Mouse (Mus musculus) limb, embryonic 12.5 days (tissue): ENCODE results near the gene Maff. TPM values are rescaled to one million over a fixed set of nuclear protein-coding genes. Genes with fewer than 3 reads are reported as not detected.

Source experiments
- ATAC-seq: fragments of 200-750 bp; cut with Nextera tagmentation; 2 replicates; pipeline ENCODE4 v1.8.0; 2017; ENCODE audit warnings: low read depth, moderate TSS enrichment; ENCODE audit not compliant: insufficient number of reproducible peaks, insufficient read depth, low FRiP score, low TSS enrichment
- H3K27ac ChIP-seq: fragments of 300-500 bp; sonication (generic); 2 replicates; pipeline ENCODE4 v1.5.1; 2016; ENCODE audit warnings: mild to moderate bottlenecking, moderate library complexity
- H3K27me3 ChIP-seq: fragments of 300-500 bp; sonication (generic); 2 replicates; pipeline ENCODE4 v1.6.1; 2016; ENCODE audit warnings: mild to moderate bottlenecking, moderate library complexity
- H3K36me3 ChIP-seq: fragments of 300-500 bp; sonication (generic); 2 replicates; pipeline ENCODE4 v1.6.1; 2016; ENCODE audit warnings: mild to moderate bottlenecking, moderate library complexity
- H3K4me1 ChIP-seq: fragments of 300-500 bp; sonication (generic); replicated peaks from 2 replicates; pipeline ENCODE4 v1.6.1; 2016
- H3K4me2 ChIP-seq: fragments of 300-500 bp; sonication (generic); 2 replicates; pipeline ENCODE4 v1.6.1; 2016; ENCODE audit warnings: mild to moderate bottlenecking, moderate library complexity
- H3K4me3 ChIP-seq: fragments of 300-500 bp; sonication (generic); replicated peaks from 2 replicates; pipeline ENCODE4 v1.5.1; 2016; ENCODE audit warnings: mild to moderate bottlenecking
- H3K9ac ChIP-seq: fragments of 300-500 bp; sonication (generic); replicated peaks from 2 replicates; pipeline ENCODE4 v1.6.1; 2016; ENCODE audit warnings: mild to moderate bottlenecking, moderate library complexity
- H3K9me3 ChIP-seq: fragments of 300-500 bp; sonication (generic); 2 replicates; pipeline ENCODE4 v1.6.1; 2016; ENCODE audit warnings: mild to moderate bottlenecking, moderate library complexity
- WGBS: fragments of 180-500 bp; shearing (Covaris S2); methylation state at CpG from one replicate; pipeline ENCODE4 v1.1.7; 2016; 5-methylcytosine and 5-hydroxymethylcytosine counted together
- polyA plus RNA-seq: library from polyadenylated mRNA; unstranded; fragments of >200 nt; fragmentation: Nextera tagmentation; extraction: Ambion mirVana; gene quantifications from 2 replicates; pipeline ENCODE4 v1.2.1, GENCODE M21; 2016

Gene Maff
- polyA plus RNA-seq, 1 experiment from 2014 or later = 2.0 TPM

DNA sequence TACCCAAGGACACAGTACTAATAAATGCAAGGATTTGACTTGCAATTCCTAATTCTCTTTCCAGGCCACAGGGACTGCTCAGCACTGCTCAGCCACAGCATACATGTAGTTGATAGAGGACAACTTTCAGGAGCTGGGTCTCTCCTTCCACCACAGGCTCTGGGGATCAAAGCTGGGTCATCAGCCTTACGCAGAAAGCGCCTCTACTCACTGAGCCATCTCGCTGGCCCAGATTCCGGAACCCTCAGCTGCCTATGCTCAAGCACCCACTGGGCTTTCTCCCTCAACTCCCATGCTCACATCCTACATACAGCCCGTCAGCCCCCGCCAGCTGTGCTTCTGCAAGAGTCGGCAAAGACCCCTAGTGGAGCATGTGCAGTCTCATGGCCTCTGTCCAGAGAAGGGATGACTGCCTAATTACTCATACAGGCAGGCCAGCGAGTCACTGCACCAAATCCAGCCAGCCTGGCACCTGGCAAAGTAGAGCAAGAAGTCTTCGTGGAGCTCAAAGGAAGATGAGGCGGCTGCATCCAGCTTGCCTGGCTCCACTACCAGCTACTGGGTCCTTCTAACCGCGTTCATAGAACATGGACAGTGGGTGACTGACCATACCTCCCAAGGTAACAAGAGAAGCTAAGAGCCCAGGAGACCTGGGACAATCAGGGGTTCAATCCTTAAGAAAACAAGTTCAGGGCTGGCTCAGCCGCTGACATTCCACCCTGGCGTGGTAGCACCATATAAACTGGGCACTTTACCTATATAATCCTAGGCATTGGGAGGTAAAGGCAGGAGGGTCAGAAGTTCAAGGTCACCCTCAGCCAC is 53.0 kb downstream of the Maff start:
- Histone ChIP-seq H3K27me3 (no peaks in the 10 kb centered on the region), H3K9me3 (no peaks in the 10 kb centered on the region), H3K4me3 (no peak overlapping the region), H3K9ac (no peak overlapping the region), H3K4me2 (no peak overlapping the region), H3K4me1 (peaks cover 52% of the 10 kb centered on the region), H3K27ac (no peak overlapping the region), H3K36me3 (peaks cover 25% of the 10 kb centered on the region; the same call in 1 of the 2 replicates)
- ATAC-seq = no peak
- 85% methylated on average over 14 of the region's 14 CpGs for WGBS

DNA sequence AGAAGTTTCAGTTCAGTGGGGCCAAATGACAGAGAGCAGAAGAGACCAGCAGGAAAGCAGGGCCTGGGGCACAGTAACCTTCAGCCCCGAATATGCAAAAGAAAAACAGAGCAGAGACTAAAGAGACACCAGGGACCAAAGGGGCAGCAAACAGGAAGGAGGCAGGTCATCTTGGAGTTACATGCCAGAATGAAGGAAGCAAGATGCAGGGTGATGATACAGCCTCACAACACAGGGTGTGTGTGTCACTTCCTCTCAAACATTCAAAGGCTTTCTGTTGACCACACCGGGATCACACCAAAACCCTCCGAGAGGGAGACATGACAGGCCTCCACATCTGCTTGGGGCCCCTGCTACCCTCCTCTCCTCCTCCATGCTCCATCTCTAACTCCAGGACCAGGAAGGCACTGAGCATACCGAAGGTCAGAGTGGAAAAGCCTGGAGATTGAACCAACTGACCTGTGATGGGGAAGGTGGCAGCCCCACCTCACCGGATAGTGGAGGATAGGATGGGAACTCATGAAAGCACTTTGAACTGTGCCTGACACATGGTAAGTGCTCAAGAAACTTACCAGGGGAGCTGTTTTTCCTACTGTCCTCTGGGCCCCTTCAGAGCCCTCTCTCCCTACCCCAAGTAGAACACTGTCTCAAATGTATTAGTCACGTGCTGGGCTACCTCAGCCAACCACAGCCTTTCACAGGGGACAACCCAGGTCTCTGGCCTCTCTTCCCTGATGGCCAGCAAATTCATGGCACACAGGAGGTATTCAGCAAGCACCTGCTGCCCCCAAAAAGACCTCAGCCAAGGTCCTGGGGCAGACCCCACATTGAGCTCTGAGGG is 53.9 kb downstream of the Maff start:
- no peaks in the 10 kb centered on the region for H3K9me3 ChIP-seq
- no peak for ATAC-seq
- peaks cover 25% of the 10 kb centered on the region; the same call in 1 of the 2 replicates for H3K36me3 ChIP-seq
- no peaks in the 10 kb centered on the region for H3K27me3 ChIP-seq
- peak overlapping the region; percentile 45; the same call in 1 of the 2 replicates for H3K9ac ChIP-seq
- H3K4me3 ChIP-seq = no peak overlapping the region
- WGBS = 69% methylated on average over 6 of the region's 6 CpGs
- H3K4me1 ChIP-seq = peaks cover 46% of the 10 kb centered on the region
- peak overlapping the region; percentile 78; the same call in 1 of the 2 replicates for H3K4me2 ChIP-seq
- 0 out of 2 replicates have a peak overlapping the region, but pooled peaks have one; percentile 23 for H3K27ac ChIP-seq

- H3K4me2 ChIP-seq = peak overlapping the region; percentile 78
- H3K36me3 ChIP-seq = peaks cover 21% of the 10 kb centered on the region; the same call in 1 of the 2 replicates
- no peak for ATAC-seq
- 57% methylated on average over 7 of the region's 7 CpGs for WGBS
- H3K9me3 ChIP-seq = no peaks in the 10 kb centered on the region
- peak overlapping the region; percentile 42; the same call in 1 of the 2 replicates for H3K27ac ChIP-seq
- no peaks in the 10 kb centered on the region for H3K27me3 ChIP-seq
- no peak overlapping the region for H3K4me3 ChIP-seq
- H3K4me1 ChIP-seq = peaks cover 44% of the 10 kb centered on the region
- peak overlapping the region; percentile 45; the same call in 1 of the 2 replicates for H3K9ac ChIP-seq
These were observed 54.5 kb downstream of the Maff start for GRCm38 (mm10) chr15:79400975-79401365.

- Histone ChIP-seq H3K36me3 (peaks cover 10% of the 10 kb centered on the region; the same call in 1 of the 2 replicates), H3K4me2 (peak overlapping the region; percentile 78), H3K9ac (peak overlapping the region; percentile 88), H3K27me3 (no peaks in the 10 kb centered on the region), H3K4me3 (peak overlapping the region; percentile 94), H3K27ac (no peak overlapping the region; the same call in 1 of the 2 replicates), H3K4me1 (peaks cover 44% of the 10 kb centered on the region), H3K9me3 (no peaks in the 10 kb centered on the region)
- 26% methylated on average over 5 of the region's 5 CpGs for WGBS
- no peak for ATAC-seq
These were observed 55.8 kb downstream of the Maff start for GRCm38 (mm10) chr15:79402176-79402575.

GRCm38 (mm10) chr15:79402836-79403762 is 56.7 kb downstream of the Maff start, which contains the start of gene Tmem184b:
Gene Tmem184b, minus strand, starts transcription at chr15:79403569.
- peak; percentile 71 for ATAC-seq
- peak within 1 kb of the TSS; percentile 88 for H3K9ac ChIP-seq
- H3K9me3 ChIP-seq = no peaks in the 10 kb centered on the region
- peaks cover 44% of the 10 kb centered on the region for H3K4me1 ChIP-seq
- WGBS = under 1% methylated on average over 90 of the region's 90 CpGs
- H3K27ac ChIP-seq = peak within 1 kb of the TSS; percentile 84
- peak within 1 kb of the TSS; percentile 94 for H3K4me3 ChIP-seq
- H3K27me3 ChIP-seq = no peaks in the 10 kb centered on the region
- H3K4me2 ChIP-seq = peak within 1 kb of the TSS; percentile 78
- H3K36me3 ChIP-seq = peaks cover 3% of the 10 kb centered on the region; the same call in 1 of the 2 replicates

DNA sequence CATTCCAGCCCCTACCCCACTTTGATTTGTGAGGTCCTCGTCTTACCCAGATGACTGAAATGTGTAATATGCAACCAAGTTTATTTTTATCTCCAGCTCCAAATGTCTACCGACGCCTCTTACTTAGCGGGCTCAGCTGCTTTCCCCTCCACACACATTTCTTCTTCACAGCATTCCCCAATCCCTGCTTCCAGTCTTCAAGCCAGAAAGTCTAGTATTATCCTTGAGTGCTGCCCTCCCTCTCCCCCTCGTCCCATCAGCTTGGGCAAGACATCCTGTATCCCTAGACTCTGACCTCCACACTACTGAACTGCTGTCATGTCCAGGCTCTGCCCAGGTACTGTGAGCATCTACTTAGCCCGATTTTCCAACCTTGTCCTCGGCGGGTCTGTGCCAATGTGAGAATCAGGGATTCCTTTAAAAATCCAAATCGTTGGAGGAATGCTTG is 57.4 kb downstream of the Maff start:
- ATAC-seq = no peak
- Histone ChIP-seq H3K27ac (no peak overlapping the region), H3K4me1 (peaks cover 44% of the 10 kb centered on the region), H3K4me3 (peak overlapping the region; percentile 94), H3K9me3 (no peaks in the 10 kb centered on the region), H3K27me3 (no peaks in the 10 kb centered on the region), H3K36me3 (no peaks in the 10 kb centered on the region), H3K4me2 (peak overlapping the region; percentile 78), H3K9ac (no peak overlapping the region; the same call in 1 of the 2 replicates)
- WGBS = 14% methylated on average over 9 of the region's 9 CpGs

DNA sequence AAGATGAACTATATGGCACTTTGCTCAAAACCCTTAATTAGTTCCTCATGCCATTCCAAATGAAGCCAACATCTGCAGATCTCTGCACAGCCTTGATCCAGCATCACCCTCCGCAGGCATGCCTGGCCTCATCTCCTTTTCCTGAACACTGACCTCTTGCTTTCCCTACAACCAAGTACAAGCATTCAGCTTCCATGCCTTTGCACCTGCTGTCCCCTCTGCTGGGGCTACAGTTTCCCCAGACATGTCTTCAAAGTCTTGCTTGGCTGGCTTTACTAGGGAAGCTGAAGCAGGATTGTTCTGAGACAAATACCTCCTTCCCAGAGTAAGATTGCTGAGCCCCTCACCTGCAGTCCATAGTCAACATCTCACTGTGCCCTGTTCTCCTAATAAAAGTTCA is 57.9 kb downstream of the Maff start:
- 26% methylated on average over 1 of the region's 1 CpGs for whole genome bisulfite sequencing
- Histone ChIP-seq H3K9me3 (no peaks in the 10 kb centered on the region), H3K4me2 (peak overlapping the region; percentile 78), H3K36me3 (no peaks in the 10 kb centered on the region), H3K4me3 (no peak overlapping the region), H3K27ac (no peak overlapping the region), H3K9ac (no peak overlapping the region), H3K4me1 (peaks cover 43% of the 10 kb centered on the region), H3K27me3 (no peaks in the 10 kb centered on the region)
- ATAC-seq = no peak

DNA sequence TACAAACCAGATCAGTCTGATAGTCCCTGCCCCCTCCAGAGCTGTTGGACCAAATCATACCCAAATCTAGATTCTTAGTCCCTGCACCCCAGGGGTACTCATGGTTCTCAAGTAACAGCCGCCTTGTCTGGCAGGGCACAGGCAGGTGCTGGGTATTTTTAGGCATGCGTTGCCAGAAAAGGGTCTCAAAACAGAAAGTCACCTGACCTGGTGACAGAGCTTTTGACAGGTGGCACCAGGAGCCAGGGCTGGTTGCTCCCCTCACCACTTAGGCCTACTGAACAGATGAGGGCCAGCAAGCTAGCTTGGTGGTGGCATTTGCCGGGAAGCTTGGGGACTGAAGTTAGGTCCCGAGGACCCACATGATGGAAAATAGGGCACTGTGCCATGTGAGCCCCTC is 60.1 kb downstream of the Maff start:
- 81% methylated on average over 4 of the region's 4 CpGs for WGBS
- H3K9ac ChIP-seq = no peak overlapping the region

More for the DNA sequence above, 60.1 kb downstream of the Maff start:
- H3K9me3 ChIP-seq = no peaks in the 10 kb centered on the region
- H3K27ac ChIP-seq = no peak overlapping the region
- ATAC-seq = no peak
- no peak overlapping the region for H3K4me3 ChIP-seq
- peaks cover 20% of the 10 kb centered on the region for H3K4me1 ChIP-seq
- H3K27me3 ChIP-seq = no peaks in the 10 kb centered on the region
- no peak overlapping the region for H3K4me2 ChIP-seq
- no peaks in the 10 kb centered on the region for H3K36me3 ChIP-seq
